Comparison of ENCODE assay signal across 7 mouse cellular contexts in genomic region chrX:170017333-170018245, GRCm38 (mm10). TPM values are rescaled to one million over a fixed set of nuclear protein-coding genes. Genes with fewer than 3 reads are reported as not detected.
A peak's percentile ranks its signal among the peaks of the same experiment; 100 is the strongest.
DNase-seq lines count a peak whose midpoint lies in the region; ATAC-seq lines count a peak whose summit lies in the region.
"Not testable (repeated sequence)": the region's sequence is repeated elsewhere in the genome, so short reads cannot be mapped to it uniquely, and the experiment has no call there.

No protein-coding gene starts in this region.

- DNase-seq in adrenal gland, adult 18-20 months (ENCODE audit: low spot score in 2 of 2), result peak; percentile 70 to 89
- DNase-seq in embryo, embryonic 9.5 days (ENCODE audit: extremely low spot score), result peak; percentile 78
- DNase-seq in heart, adult 11 months, result peak; percentile 98
- DNase-seq in spleen, postnatal 4 days (ENCODE audit: low spot score in 2 of 2), result peak; percentile 83 to 94

- H3K27ac ChIP-seq in intestine, embryonic 16.5 days (ENCODE audit: low read length), result not testable (repeated sequence)
- peak overlapping the region; percentile 1; the same call in 1 of the 2 replicates for H3K27ac ChIP-seq in limb, embryonic 15.5 days
- H3K27ac ChIP-seq in midbrain, embryonic 16.5 days (ENCODE audit: low read length), result peak overlapping the region; percentile 15; the same call in 1 of the 2 replicates

- not testable (repeated sequence) for H3K9ac ChIP-seq in intestine, embryonic 16.5 days (ENCODE audit: low read depth, low read length); limb, embryonic 15.5 days; midbrain, embryonic 16.5 days (ENCODE audit: low read depth, low read length)

- peak overlapping the region; percentile 0; the same call in 1 of the 2 replicates for H3K4me3 ChIP-seq in intestine, embryonic 16.5 days (ENCODE audit: low read length)
- peak overlapping the region; percentile 4 for H3K4me3 ChIP-seq in limb, embryonic 15.5 days
- peak overlapping the region; percentile 1; the same call in 1 of the 2 replicates for H3K4me3 ChIP-seq in midbrain, embryonic 16.5 days (ENCODE audit: low read depth, low read length)

- 52% methylated on average over 27 of the region's 27 CpGs for WGBS in intestine, embryonic 16.5 days
- WGBS in limb, embryonic 15.5 days, result 56% methylated on average over 27 of the region's 27 CpGs
- 40% methylated on average over 27 of the region's 27 CpGs for WGBS in midbrain, embryonic 16.5 days

- H3K36me3 ChIP-seq in intestine, embryonic 16.5 days (ENCODE audit: control insufficient read depth, insufficient read depth, low read length), result peaks cover 21% of the 10 kb centered on the region
- peaks cover 37% of the 10 kb centered on the region for H3K36me3 ChIP-seq in limb, embryonic 15.5 days
- H3K36me3 ChIP-seq in midbrain, embryonic 16.5 days (ENCODE audit: control insufficient read depth, insufficient read depth, low read length), result peaks cover 15% of the 10 kb centered on the region

- not testable (repeated sequence) for H3K4me2 ChIP-seq in intestine, embryonic 16.5 days (ENCODE audit: low read depth, low read length)
- H3K4me2 ChIP-seq in limb, embryonic 15.5 days, result 0 out of 2 replicates have a peak overlapping the region, but pooled peaks have one; percentile 0
- peak overlapping the region; percentile 0; the same call in 1 of the 2 replicates for H3K4me2 ChIP-seq in midbrain, embryonic 16.5 days (ENCODE audit: low read length)

- not testable (repeated sequence) for H3K27me3 ChIP-seq in intestine, embryonic 16.5 days (replicated peaks; ENCODE audit: control insufficient read depth, insufficient read depth, low read length); limb, embryonic 15.5 days; midbrain, embryonic 16.5 days (ENCODE audit: control insufficient read depth, insufficient read depth, low read depth, low read length)

- ATAC-seq in intestine, embryonic 16.5 days, result peak; percentile 78
- peak; percentile 68 for ATAC-seq in limb, embryonic 15.5 days (ENCODE audit: insufficient number of reproducible peaks, low FRiP score, low TSS enrichment, low read depth)
- ATAC-seq in midbrain, embryonic 16.5 days, result peak; percentile 73

- H3K9me3 ChIP-seq in intestine, embryonic 16.5 days (ENCODE audit: control insufficient read depth, low read length), result peaks cover 23% of the 10 kb centered on the region
- H3K9me3 ChIP-seq in limb, embryonic 15.5 days, result peaks cover 20% of the 10 kb centered on the region
- H3K9me3 ChIP-seq in midbrain, embryonic 16.5 days (replicated peaks; ENCODE audit: control insufficient read depth, low read length, poor library complexity, severe bottlenecking), result peaks cover 14% of the 10 kb centered on the region

- H3K4me1 ChIP-seq in intestine, embryonic 16.5 days (ENCODE audit: control insufficient read depth, insufficient read depth, low read length); limb, embryonic 15.5 days; midbrain, embryonic 16.5 days (ENCODE audit: control insufficient read depth, insufficient read depth, low read length): not testable (repeated sequence)

RNA-seq across cellular contexts. Expression of gene Gm21887, which starts 8.1 kb away (rescaled TPM):
- 100 to 1,000 TPM; 358 to 418 TPM for total RNA-seq in adrenal gland, adult 18-20 months (2021)
- 111 and 149 TPM in 2 replicates for polyA plus RNA-seq in intestine, embryonic 16.5 days (2015; fragmentation: Nextera tagmentation; extraction: Ambion mirVana)
- polyA plus RNA-seq in limb, embryonic 15.5 days (2015; fragmentation: Nextera tagmentation; extraction: Ambion mirVana), result 133 and 163 TPM in 2 replicates
- 124 and 217 TPM in 2 replicates for polyA plus RNA-seq in midbrain, embryonic 16.5 days (2015; fragmentation: Nextera tagmentation; extraction: Ambion mirVana)
